Mouse (Mus musculus) adrenal gland, adult 2 months (tissue): ENCODE measurements around the gene Zmynd15. TPM values are rescaled to one million over a fixed set of nuclear protein-coding genes. Genes with fewer than 3 reads are reported as not detected.
A peak's percentile ranks its signal among the peaks of the same experiment; 100 is the strongest.
"Not testable (repeated sequence)": the region's sequence is repeated elsewhere in the genome, so short reads cannot be mapped to it uniquely, and the experiment has no call there.

Experiments
- DNase-seq: peaks from one replicate; pipeline ENCODE4 v3.0.0; 2021
- long read RNA-seq: library from polyadenylated mRNA; stranded (forward); transcript quantifications from one replicate; pipeline ENCODE4 v2.0.0, GENCODE M21; 2021
- polyA plus RNA-seq: library from polyadenylated mRNA; depleted of rRNA; stranded (reverse); fragments of >200 nt; gene quantifications from 2 replicates; pipeline ENCODE4 v1.2.3, GENCODE M21; 2012; rRNA removed
- total RNA-seq, 2 experiments: library from RNA; stranded (reverse); gene quantifications; 2 replicates each; pipeline ENCODE4 v1.2.3; 2021

The Zmynd15 gene
- total RNA-seq (1 to 10 TPM; 1.2 to 1.5 TPM), polyA plus RNA-seq (4.6 and 5.3 TPM in 2 replicates)
- long read RNA-seq, partial matches to known transcripts = 0 of 1 reads
- long read RNA-seq, other reads (novel, unspliced or antisense) = 1 of 1 reads

GRCm38 (mm10) chr11:70458688-70459600, at the start of gene Zmynd15:
Gene Zmynd15, plus strand, starts transcription at chr11:70459433.
- no peak for DNase-seq

- peak; percentile 93 for DNase-seq
Measured at GRCm38 (mm10) chr11:70409594-70410296, 49.5 kb upstream of the Zmynd15 start, which contains the start of gene Pelp1. Gene Pelp1, minus strand, starts transcription at chr11:70410031.

- DNase-seq = no peak
Measured at GRCm38 (mm10) chr11:70410297-70410643, 49.0 kb upstream of the Zmynd15 start.

GRCm38 (mm10) chr11:70412591-70412990, 46.6 kb upstream of the Zmynd15 start:
- no peak for DNase-seq

- DNase-seq = peak; percentile 69
Measured at GRCm38 (mm10) chr11:70413961-70414360, 45.3 kb upstream of the Zmynd15 start.

GRCm38 (mm10) chr11:70418199-70418598, 41.0 kb upstream of the Zmynd15 start:
- no peak for DNase-seq

- DNase-seq = no peak
Measured at GRCm38 (mm10) chr11:70419486-70419885, 39.7 kb upstream of the Zmynd15 start.

GRCm38 (mm10) chr11:70426598-70426997, 32.6 kb upstream of the Zmynd15 start:
- DNase-seq = not testable (repeated sequence)

GRCm38 (mm10) chr11:70431574-70431973, 27.7 kb upstream of the Zmynd15 start:
- no peak for DNase-seq

- DNase-seq = peak; percentile 100
Measured at GRCm38 (mm10) chr11:70432048-70432894, 27.0 kb upstream of the Zmynd15 start, which contains the start of gene Arrb2. Gene Arrb2, plus strand, starts transcription at chr11:70432635.

GRCm38 (mm10) chr11:70432895-70433568, 26.2 kb upstream of the Zmynd15 start:
- DNase-seq = no peak

- DNase-seq = no peak
Measured at GRCm38 (mm10) chr11:70433569-70433943, 25.7 kb upstream of the Zmynd15 start.

GRCm38 (mm10) chr11:70433951-70434350, 25.3 kb upstream of the Zmynd15 start:
- DNase-seq = no peak

GRCm38 (mm10) chr11:70435476-70435875, 23.8 kb upstream of the Zmynd15 start:
- DNase-seq = no peak

- no peak for DNase-seq
Measured at GRCm38 (mm10) chr11:70437426-70437825, 21.8 kb upstream of the Zmynd15 start.

- DNase-seq = peak; percentile 60
Measured at GRCm38 (mm10) chr11:70438728-70439374, 20.4 kb upstream of the Zmynd15 start.

- DNase-seq = no peak
Measured at GRCm38 (mm10) chr11:70440637-70441036, 18.6 kb upstream of the Zmynd15 start.

GRCm38 (mm10) chr11:70441882-70442281, 17.4 kb upstream of the Zmynd15 start:
- no peak for DNase-seq

GRCm38 (mm10) chr11:70443964-70444363, 15.3 kb upstream of the Zmynd15 start:
- no peak for DNase-seq

- no peak for DNase-seq
Measured at GRCm38 (mm10) chr11:70444667-70445066, 14.6 kb upstream of the Zmynd15 start.

- DNase-seq = no peak
Measured at GRCm38 (mm10) chr11:70446756-70447155, 12.5 kb upstream of the Zmynd15 start.
